Mouse (Mus musculus) liver, embryonic 14.5 days (tissue): Measurements from ENCODE around the gene Rab8b. TPM values are rescaled to one million over a fixed set of nuclear protein-coding genes. Genes with fewer than 3 reads are reported as not detected.
"Not testable (repeated sequence)": the region's sequence is repeated elsewhere in the genome, so short reads cannot be mapped to it uniquely, and the experiment has no call there.

ENCODE experiments used
- ATAC-seq: fragments of 200-750 bp; cut with Nextera tagmentation; 2 replicates; pipeline ENCODE4 v1.8.0; 2017; ENCODE audit warnings: moderate number of reproducible peaks, mild to moderate bottlenecking, moderate library complexity; ENCODE audit not compliant: insufficient read depth
- DNase-seq, 3 experiments: peaks; one replicate each; pipeline ENCODE4 v3.0.0-alpha.2; 2012 to 2013; ENCODE audit warnings: low read depth in 3 of 3, low spot score in 3 of 3
- H3K27ac ChIP-seq: fragments of 300-500 bp; sonication (generic); 2 replicates; pipeline ENCODE4 v1.5.1; 2014; ENCODE audit warnings: moderate library complexity, mild to moderate bottlenecking, control low read depth, inconsistent platforms
- H3K27me3 ChIP-seq: fragments of 300-500 bp; sonication (generic); 2 replicates; pipeline ENCODE4 v1.6.1; 2014; ENCODE audit warnings: mild to moderate bottlenecking, low read length, moderate library complexity; ENCODE audit not compliant: control insufficient read depth, insufficient read depth
- H3K36me3 ChIP-seq: fragments of 300-500 bp; sonication (generic); replicated peaks from 2 replicates; pipeline ENCODE4 v1.6.1; 2014; ENCODE audit warnings: low read depth; ENCODE audit not compliant: control insufficient read depth, insufficient read depth
- H3K4me1 ChIP-seq, 2 experiments: fragments of 200-500 bp in 1 of 2; fragments of 300-500 bp in 1 of 2; sonication (generic) in 1 of 2; replicated peaks; 2 replicates each; pipeline ENCODE4 v1.6.1; 2012 to 2014; ENCODE audit warnings: antibody characterized with exemption in 1 of 2, inconsistent platforms in 1 of 2, low read length in 1 of 2; ENCODE audit not compliant: control insufficient read depth in 2 of 2, insufficient read depth in 2 of 2
- H3K4me2 ChIP-seq: fragments of 300-500 bp; sonication (generic); 2 replicates; pipeline ENCODE4 v1.6.1; 2014; ENCODE audit warnings: low read depth, mild to moderate bottlenecking, control low read depth, moderate library complexity
- H3K4me3 ChIP-seq, 2 experiments: fragments of 200-500 bp in 1 of 2; fragments of 300-500 bp in 1 of 2; sonication (generic) in 1 of 2; 2 replicates each; pipeline ENCODE4 v1.5.1; 2012 to 2014; ENCODE audit warnings: low read depth in 2 of 2, low read length in 2 of 2, mild to moderate bottlenecking in 2 of 2, control low read depth in 1 of 2, inconsistent platforms in 1 of 2, moderate library complexity in 1 of 2; ENCODE audit not compliant: insufficient read depth in 1 of 2
- H3K9ac ChIP-seq: fragments of 300-500 bp; sonication (generic); replicated peaks from 2 replicates; pipeline ENCODE4 v1.6.1; 2014; ENCODE audit warnings: mild to moderate bottlenecking, control low read depth, moderate library complexity
- H3K9me3 ChIP-seq: fragments of 300-500 bp; sonication (generic); 2 replicates; pipeline ENCODE4 v1.6.1; 2016; ENCODE audit warnings: low read length, mixed read lengths; ENCODE audit not compliant: control insufficient read depth
- CTCF ChIP-seq: IDR thresholded peaks from 2 replicates; pipeline ENCODE4 v1.5.1; 2016; ENCODE audit warnings: antibody characterized with exemption, low read depth, control low read depth
- EP300 ChIP-seq: IDR thresholded peaks from 2 replicates; pipeline ENCODE4 v1.6.1; 2016; ENCODE audit warnings: antibody characterized with exemption, low read depth
- WGBS: fragments of 180-500 bp; shearing (Covaris S2); extraction: QIAGEN DNeasy Blood & Tissue Kit; methylation state at CpG from one replicate; pipeline ENCODE4 v1.1.7; 2014; ENCODE audit not compliant: insufficient replicate concordance; 5-methylcytosine and 5-hydroxymethylcytosine counted together
- polyA plus RNA-seq, 2 experiments: library from polyadenylated mRNA; depleted of rRNA in 1 of 2; stranded (reverse) in 1 of 2; unstranded in 1 of 2; fragments of >200 nt; fragmentation: Nextera tagmentation in 1 of 2; extraction: Ambion mirVana in 1 of 2; gene quantifications; 2 replicates each; pipeline versions ENCODE4 v1.2.1 to v1.2.3; 2012 to 2014

Gene Rab8b
- polyA plus RNA-seq, 2 experiments: 18.3 to 20.6 TPM

GRCm38 (mm10) chr9:66834318-66835096 is 85.0 kb downstream of the Rab8b start, which contains the start of gene Aph1c:
Aph1c (minus strand) TSS chr9:66834726.
- Histone ChIP-seq H3K27ac (no peak within 1 kb of the TSS), H3K9me3 (no peaks in the 10 kb centered on the region), H3K4me3 (peak within 1 kb of the TSS; percentile 58), H3K27me3 (no peaks in the 10 kb centered on the region; the same call in 1 of the 2 replicates), H3K4me2 (peak within 1 kb of the TSS; percentile 95), H3K4me1 (peaks cover 4 to 11% of the 10 kb centered on the region in 2 experiments; a peak in 3 of 4 replicates), H3K9ac (peak within 1 kb of the TSS; percentile 59; the same call in 1 of the 2 replicates), H3K36me3 (no peaks in the 10 kb centered on the region)
- WGBS: under 1% methylated on average over 58 of the region's 58 CpGs
- DNase-seq: peak; percentile 99
- TF ChIP-seq EP300 (no peak), CTCF (peak; percentile 16; the same call in 1 of the 2 replicates)
- peak; percentile 99 for ATAC-seq

GRCm38 (mm10) chr9:66833851-66834250 is 85.6 kb downstream of the Rab8b start:
- Histone ChIP-seq H3K9ac (no peak overlapping the region), H3K27ac (no peak overlapping the region), H3K4me1 (peaks cover 4 to 11% of the 10 kb centered on the region in 2 experiments; a peak in 3 of 4 replicates), H3K36me3 (no peaks in the 10 kb centered on the region), H3K4me2 (peak overlapping the region; percentile 95), H3K27me3 (no peaks in the 10 kb centered on the region; the same call in 1 of the 2 replicates), H3K4me3 (peak overlapping the region; percentile 58), H3K9me3 (no peaks in the 10 kb centered on the region)
- 43% methylated on average over 7 of the region's 7 CpGs for WGBS
- no peak for TF ChIP-seq CTCF
- TF ChIP-seq EP300: no peak
- DNase-seq (no peak), ATAC-seq (no peak)

- Histone ChIP-seq H3K27ac (no peak overlapping the region), H3K9ac (no peak overlapping the region), H3K4me1 (peaks cover 4 to 11% of the 10 kb centered on the region in 2 experiments; a peak in 3 of 4 replicates), H3K4me2 (no peak overlapping the region), H3K4me3 (no peak overlapping the region), H3K27me3 (no peaks in the 10 kb centered on the region; the same call in 1 of the 2 replicates), H3K36me3 (no peaks in the 10 kb centered on the region), H3K9me3 (no peaks in the 10 kb centered on the region)
- no peak for DNase-seq
- WGBS: 17% methylated on average over 4 of the region's 4 CpGs
- no peak for TF ChIP-seq EP300
- no peak for TF ChIP-seq CTCF
- ATAC-seq: no peak
Observed at GRCm38 (mm10) chr9:66832366-66832908, 87.0 kb downstream of the Rab8b start.

GRCm38 (mm10) chr9:66825990-66826389 is 93.5 kb downstream of the Rab8b start:
- TF ChIP-seq EP300 (no peak), CTCF (peak; percentile 60)
- no peak for ATAC-seq
- H3K36me3 ChIP-seq: no peaks in the 10 kb centered on the region
- H3K4me1 ChIP-seq: no peaks in the 10 kb centered on the region
- WGBS: 34% methylated on average over 1 of the region's 1 CpGs
- no peak overlapping the region for H3K27ac ChIP-seq
- H3K4me3 ChIP-seq: no peak overlapping the region
- peak in 2 of 3 experiments; percentile 32 to 38 for DNase-seq
- no peaks in the 10 kb centered on the region for H3K9me3 ChIP-seq
- no peak overlapping the region for H3K4me2 ChIP-seq
- H3K27me3 ChIP-seq: no peaks in the 10 kb centered on the region
- no peak overlapping the region for H3K9ac ChIP-seq

GRCm38 (mm10) chr9:66822255-66822654 is 97.2 kb downstream of the Rab8b start:
- H3K4me3 ChIP-seq, H3K27ac ChIP-seq: not testable (repeated sequence)

More at GRCm38 (mm10) chr9:66822255-66822654, 97.2 kb downstream of the Rab8b start:
- not testable (repeated sequence) for H3K9ac ChIP-seq, H3K36me3 ChIP-seq, ATAC-seq, DNase-seq, H3K9me3 ChIP-seq, H3K27me3 ChIP-seq, H3K4me2 ChIP-seq, H3K4me1 ChIP-seq
- TF ChIP-seq CTCF: 0 out of 2 replicates have a peak, but pooled peaks have one; percentile 22
- WGBS: no CpG with 5 or more reads among the region's 5 CpGs
